Mouse (Mus musculus): Measurements from ENCODE around the gene Dbndd1. TPM values are rescaled to one million over a fixed set of nuclear protein-coding genes. Genes with fewer than 3 reads are reported as not detected.
A peak's percentile ranks its signal among the peaks of the same experiment; 100 is the strongest.
"Not testable (repeated sequence)": the region's sequence is repeated elsewhere in the genome, so short reads cannot be mapped to it uniquely, and the experiment has no call there.

The Dbndd1 gene
- total RNA-seq, 2 experiments from 2014 or later = 13.2 to 15.8 TPM

- DNase-seq (ENCODE audit: low spot score in 2 of 2) = peak in 1 of 2 experiments; percentile 47
- intact Hi-C loops (cut with DNase I) = no loop called here
Observed at GRCm38 (mm10) chr8:123499556-123499955, 15.7 kb downstream of the Dbndd1 start.

- peak in 1 of 2 experiments; percentile 70 for DNase-seq (ENCODE audit: low spot score in 2 of 2)
- intact Hi-C loops (cut with DNase I) = no loop called here
Observed at GRCm38 (mm10) chr8:123498963-123499362, 16.3 kb downstream of the Dbndd1 start.

GRCm38 (mm10) chr8:123497699-123498098 is 17.6 kb downstream of the Dbndd1 start:
- DNase-seq (ENCODE audit: low spot score in 2 of 2) = no peak
- intact Hi-C loops (cut with DNase I) = no loop called here

GRCm38 (mm10) chr8:123492898-123493297 is 22.4 kb downstream of the Dbndd1 start:
- peak in 1 of 2 experiments; percentile 51 for DNase-seq (ENCODE audit: low spot score in 2 of 2)
- intact Hi-C loops (cut with DNase I) = no loop called here

GRCm38 (mm10) chr8:123491280-123492075 is 23.8 kb downstream of the Dbndd1 start:
- intact Hi-C loops (cut with DNase I) = no loop called here
- DNase-seq (ENCODE audit: low spot score in 2 of 2) = no peak

GRCm38 (mm10) chr8:123482627-123483026 is 32.6 kb downstream of the Dbndd1 start:
- DNase-seq (ENCODE audit: low spot score in 2 of 2) = no peak
- intact Hi-C loops (cut with DNase I) = no loop called here

GRCm38 (mm10) chr8:123478456-123479218 is 36.6 kb downstream of the Dbndd1 start:
- peak in 1 of 2 experiments; percentile 19 for DNase-seq (ENCODE audit: low spot score in 2 of 2)
- intact Hi-C loops (cut with DNase I) = loop anchor here (2.0 kb wide), 1 partner anchor 36 kb away; no protein-coding TSS in a partner anchor

GRCm38 (mm10) chr8:123477737-123478258 is 37.5 kb downstream of the Dbndd1 start, which contains the start of gene Afg3l1:
Afg3l1 (plus strand) TSS chr8:123477903.
- peak; percentile 94 to 96 for DNase-seq (ENCODE audit: low spot score in 2 of 2)
- intact Hi-C loops (cut with DNase I) = loop anchor here (2.0 kb wide), 1 partner anchor 35 kb away; no protein-coding TSS in a partner anchor

GRCm38 (mm10) chr8:123476911-123477736 is 38.1 kb downstream of the Dbndd1 start:
- DNase-seq (ENCODE audit: low spot score in 2 of 2) = peak; percentile 20 to 31
- intact Hi-C loops (cut with DNase I) = no loop called here

GRCm38 (mm10) chr8:123474549-123474948 is 40.7 kb downstream of the Dbndd1 start:
- intact Hi-C loops (cut with DNase I); DNase-seq (ENCODE audit: low spot score in 2 of 2): not testable (repeated sequence)

GRCm38 (mm10) chr8:123472991-123473390 is 42.3 kb downstream of the Dbndd1 start:
- intact Hi-C loops (cut with DNase I) = not testable (repeated sequence)

GRCm38 (mm10) chr8:123467476-123467875 is 47.8 kb downstream of the Dbndd1 start:
- intact Hi-C loops (cut with DNase I) = no loop called here
- no peak for DNase-seq (ENCODE audit: low spot score in 2 of 2)

More at GRCm38 (mm10) chr8:123472991-123473390, 42.3 kb downstream of the Dbndd1 start:
- not testable (repeated sequence) for DNase-seq (ENCODE audit: low spot score in 2 of 2)

GRCm38 (mm10) chr8:123463651-123464050 is 51.6 kb downstream of the Dbndd1 start:
- intact Hi-C loops (cut with DNase I) = no loop called here
- no peak for DNase-seq (ENCODE audit: low spot score in 2 of 2)

Other genes starting within 250 kb of the Dbndd1 start
- gene Fanca, start 196.9 kb downstream of the Dbndd1 start, total RNA-seq (2021) = 1 to 10 TPM; 3.2 to 3.4 TPM
- 10 to 100 TPM; 16.0 to 16.5 TPM for gene Spire2, start 182.8 kb downstream of the Dbndd1 start, total RNA-seq (2021)
- 100 to 1,000 TPM; 568 to 614 TPM for gene Tcf25, start 141.7 kb downstream of the Dbndd1 start, total RNA-seq (2021)
- gene Mc1r, start 108.4 kb downstream of the Dbndd1 start, total RNA-seq (2021) = under 1 TPM in 1 of 2 experiments, not detected in 1; 0.09 TPM
- 100 to 1,000 TPM; 447 to 452 TPM for gene Tubb3, start 104.0 kb downstream of the Dbndd1 start, total RNA-seq (2021)
- gene Def8, start 91.9 kb downstream of the Dbndd1 start, total RNA-seq (2021) = 10 to 100 TPM; 67.6 to 68.8 TPM
- 10 to 100 TPM; 33.4 to 34.0 TPM for gene Afg3l1, start 37.6 kb downstream of the Dbndd1 start, total RNA-seq (2021)
- 10 to 100 TPM; 26.8 to 27.1 TPM for gene Gas8, start 3.4 kb upstream of the Dbndd1 start, total RNA-seq (2021)
- 10 to 100 TPM; 40.3 to 40.9 TPM for gene Rhou, start 138.5 kb upstream of the Dbndd1 start, total RNA-seq (2021)

Data from left cerebral cortex, postnatal 25 days (tissue).